Mouse (Mus musculus) ES-Bruce4 (cell line): ENCODE measurements at regions not wholly inside any gene's neighbourhood (a gene's known extent, or its start where the extent isn't known, plus 50 kb on each side); places are given as distances from the start of the nearest gene placed in this dataset.

Experiments used
- H3K27ac ChIP-seq: 2 replicates; pipeline ENCODE4 v1.5.1; 2012; ENCODE audit warnings: low read length, inconsistent platforms; ENCODE audit not compliant: insufficient read depth
- H3K27me3 ChIP-seq: 2 replicates; pipeline ENCODE4 v1.6.1; 2012; ENCODE audit warnings: mild to moderate bottlenecking, low read length, inconsistent platforms; ENCODE audit not compliant: control insufficient read depth, poor library complexity, insufficient read depth, severe bottlenecking
- H3K36me3 ChIP-seq: 2 replicates; pipeline ENCODE4 v1.6.1; 2012; ENCODE audit warnings: inconsistent platforms, mild to moderate bottlenecking, low read length, moderate library complexity; ENCODE audit not compliant: control insufficient read depth, poor library complexity, insufficient read depth, severe bottlenecking
- H3K4me1 ChIP-seq: one replicate; pipeline ENCODE4 v1.8.1; 2011; ENCODE audit warnings: low read length; ENCODE audit not compliant: control insufficient read depth, insufficient read depth
- H3K4me3 ChIP-seq: 2 replicates; pipeline ENCODE4 v1.5.1; 2011; ENCODE audit warnings: low read depth, mild to moderate bottlenecking, low read length
- H3K9ac ChIP-seq: 2 replicates; pipeline ENCODE4 v1.6.1; 2012; ENCODE audit warnings: low read depth, mild to moderate bottlenecking, inconsistent platforms; ENCODE audit not compliant: poor library complexity, severe bottlenecking
- H3K9me3 ChIP-seq: replicated peaks from 2 replicates; pipeline ENCODE4 v1.6.1; 2012; ENCODE audit warnings: mild to moderate bottlenecking, low read length, inconsistent platforms; ENCODE audit not compliant: control insufficient read depth, poor library complexity, insufficient read depth, severe bottlenecking
- CTCF ChIP-seq: IDR thresholded peaks from one replicate; pipeline ENCODE4 v1.8.1; 2011; ENCODE audit warnings: low read depth, low read length
- EP300 ChIP-seq: IDR thresholded peaks from 2 replicates; pipeline ENCODE4 v1.6.1; 2011; ENCODE audit warnings: low read depth, low read length; ENCODE audit not compliant: insufficient read depth
- POLR2A ChIP-seq: IDR thresholded peaks from one replicate; pipeline ENCODE4 v1.8.1; 2011; ENCODE audit warnings: low read length; ENCODE audit not compliant: insufficient read depth

DNA sequence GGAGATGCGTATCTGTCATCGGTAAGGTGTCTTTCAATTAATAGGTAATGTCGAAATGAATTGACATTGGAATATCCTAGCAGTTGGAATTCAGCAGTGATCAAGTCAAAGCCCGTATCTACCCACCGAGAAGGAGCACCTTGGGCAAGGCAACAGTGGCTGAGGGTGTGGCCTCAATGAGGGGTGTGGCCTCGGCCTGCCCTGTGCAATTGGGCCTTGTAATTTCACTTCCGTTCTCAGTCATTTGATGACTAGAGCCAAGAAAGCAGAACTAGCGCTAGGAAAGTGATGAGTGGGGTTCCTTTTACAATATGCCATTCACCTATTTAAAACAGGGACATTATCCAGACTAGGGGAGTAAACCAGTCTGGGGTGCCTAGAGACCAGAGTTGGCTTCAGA is 77.6 kb downstream of the Elovl4 start:
- no peaks in the 10 kb centered on the region for H3K4me1 ChIP-seq
- H3K9me3 ChIP-seq: no peaks in the 10 kb centered on the region
- H3K9ac ChIP-seq: no peak overlapping the region
- no peak overlapping the region for H3K4me3 ChIP-seq
- TF ChIP-seq POLR2A (no peak), CTCF (no peak), EP300 (no peak)
- H3K27me3 ChIP-seq: no peaks in the 10 kb centered on the region; the same call in 1 of the 2 replicates
- H3K27ac ChIP-seq: no peak overlapping the region
- H3K36me3 ChIP-seq: no peaks in the 10 kb centered on the region

DNA sequence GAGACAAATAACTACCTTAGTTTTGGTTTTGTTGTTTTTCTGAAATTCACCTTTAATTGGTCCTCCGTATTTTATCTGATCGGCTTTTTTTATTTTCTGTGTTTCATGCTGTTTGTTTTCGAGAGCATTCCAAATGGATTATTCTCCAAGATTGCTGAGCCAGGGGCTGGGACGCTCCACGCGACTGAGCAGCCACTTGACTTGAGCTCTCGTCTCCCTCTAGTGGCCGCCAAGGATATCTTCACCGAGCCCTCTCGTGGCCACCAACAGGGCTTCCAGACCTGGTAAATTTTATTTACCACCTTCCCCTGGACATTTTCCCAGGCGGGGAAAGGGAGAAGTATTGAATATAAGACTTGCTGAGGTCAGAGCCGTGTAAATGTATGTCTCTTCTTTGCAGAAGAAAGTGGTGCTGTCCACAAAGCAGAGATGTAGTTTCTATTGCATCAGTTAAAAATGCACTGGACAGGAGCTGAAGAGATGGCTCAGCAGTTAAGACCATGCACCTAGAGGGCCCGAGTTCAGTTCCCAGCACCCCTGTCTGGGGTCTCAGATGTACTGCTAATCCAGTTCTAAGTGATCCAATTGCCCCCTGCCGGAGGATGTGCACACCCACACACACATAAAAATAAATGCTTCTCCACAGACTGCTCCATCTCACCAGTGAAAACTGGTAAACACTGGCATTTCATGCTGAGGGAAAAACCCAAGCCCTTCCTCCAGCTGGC is 78.5 kb downstream of the Elovl4 start:
- H3K36me3 ChIP-seq: no peaks in the 10 kb centered on the region
- no peak overlapping the region; the same call in 1 of the 2 replicates for H3K9ac ChIP-seq
- no peaks in the 10 kb centered on the region for H3K4me1 ChIP-seq
- H3K27ac ChIP-seq: no peak overlapping the region
- no peaks in the 10 kb centered on the region for H3K9me3 ChIP-seq
- H3K4me3 ChIP-seq: no peak overlapping the region
- H3K27me3 ChIP-seq: no peaks in the 10 kb centered on the region; the same call in 1 of the 2 replicates
- no peak for TF ChIP-seq POLR2A
- peak; percentile 73 for TF ChIP-seq CTCF

DNA sequence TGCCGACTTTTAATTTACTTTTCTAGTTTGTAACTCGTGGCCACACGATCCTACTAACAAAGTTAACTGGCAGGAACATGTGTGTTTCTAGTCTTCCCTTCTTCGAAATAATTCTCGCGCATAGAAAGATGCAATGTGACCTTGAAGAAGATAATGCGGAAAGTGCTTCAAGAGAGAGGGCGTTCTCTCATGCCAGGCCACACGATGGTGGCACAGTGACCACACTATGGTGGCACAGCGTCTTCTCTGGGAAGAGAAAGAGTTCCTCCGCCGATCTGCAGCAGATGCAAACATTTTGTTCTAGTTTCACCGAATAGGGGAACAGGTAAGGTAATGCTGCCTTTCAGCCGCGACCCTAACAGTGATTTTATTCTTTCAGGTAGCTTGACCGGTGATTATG is 79.1 kb downstream of the Elovl4 start:
- Histone ChIP-seq H3K4me1 (no peaks in the 10 kb centered on the region), H3K9ac (no peak overlapping the region; the same call in 1 of the 2 replicates), H3K27me3 (no peaks in the 10 kb centered on the region; the same call in 1 of the 2 replicates), H3K27ac (no peak overlapping the region), H3K4me3 (no peak overlapping the region; the same call in 1 of the 2 replicates), H3K9me3 (no peaks in the 10 kb centered on the region), H3K36me3 (no peaks in the 10 kb centered on the region)
- no peak for TF ChIP-seq POLR2A
- no peak for TF ChIP-seq CTCF
- no peak for TF ChIP-seq EP300

DNA sequence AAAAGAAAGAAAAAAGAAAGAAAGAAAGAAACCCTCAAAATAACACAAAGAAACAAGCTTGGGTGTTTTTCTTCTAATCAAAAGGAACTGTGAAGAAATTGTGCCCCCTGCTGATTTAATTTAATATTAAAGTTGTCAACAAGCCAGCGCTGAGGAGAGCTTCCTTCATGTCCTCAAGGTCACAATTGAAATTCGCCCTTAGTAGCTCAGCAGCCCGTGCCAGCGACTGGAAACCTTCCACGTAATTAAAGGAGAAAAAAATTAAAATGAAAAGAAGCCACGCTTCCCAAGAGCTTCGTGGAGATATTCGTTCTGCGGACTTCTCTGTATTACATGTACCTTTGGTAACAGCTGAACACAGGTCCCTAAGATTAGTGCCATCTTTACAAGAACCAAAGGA is 80.0 kb downstream of the Elovl4 start:
- H3K27ac ChIP-seq: no peak overlapping the region
- no peaks in the 10 kb centered on the region for H3K9me3 ChIP-seq

DNA sequence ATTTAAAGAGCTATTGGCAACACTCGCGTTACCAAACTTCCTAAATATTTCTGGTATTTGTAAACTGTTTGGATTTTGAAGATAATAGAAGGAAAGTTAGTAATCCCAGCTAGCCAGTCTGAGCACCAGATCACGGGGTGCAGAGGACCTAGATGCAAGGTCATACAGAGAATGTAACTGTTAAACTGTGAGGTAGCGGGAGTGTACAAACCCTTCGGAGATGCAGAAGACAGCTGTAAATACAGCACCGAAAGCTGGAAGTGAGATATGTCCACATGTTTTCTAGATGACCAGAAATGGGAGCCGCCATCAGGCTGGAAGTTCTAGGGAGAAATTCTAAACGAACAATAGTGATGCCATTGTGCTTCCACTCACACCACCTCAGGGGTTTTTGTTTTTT is 80.5 kb downstream of the Elovl4 start:
- no peaks in the 10 kb centered on the region; the same call in 1 of the 2 replicates for H3K27me3 ChIP-seq
- no peaks in the 10 kb centered on the region for H3K4me1 ChIP-seq
- H3K9me3 ChIP-seq: no peaks in the 10 kb centered on the region
- no peak overlapping the region for H3K27ac ChIP-seq
- no peaks in the 10 kb centered on the region for H3K36me3 ChIP-seq
- no peak for TF ChIP-seq POLR2A
- TF ChIP-seq CTCF: no peak
- TF ChIP-seq EP300: no peak
- no peak overlapping the region for H3K4me3 ChIP-seq
- H3K9ac ChIP-seq: no peak overlapping the region

More for the DNA sequence above, 80.0 kb downstream of the Elovl4 start:
- Histone ChIP-seq H3K36me3 (no peaks in the 10 kb centered on the region), H3K27me3 (no peaks in the 10 kb centered on the region; the same call in 1 of the 2 replicates), H3K4me3 (no peak overlapping the region), H3K9ac (no peak overlapping the region), H3K4me1 (no peaks in the 10 kb centered on the region)
- TF ChIP-seq POLR2A (no peak), CTCF (no peak), EP300 (no peak)

DNA sequence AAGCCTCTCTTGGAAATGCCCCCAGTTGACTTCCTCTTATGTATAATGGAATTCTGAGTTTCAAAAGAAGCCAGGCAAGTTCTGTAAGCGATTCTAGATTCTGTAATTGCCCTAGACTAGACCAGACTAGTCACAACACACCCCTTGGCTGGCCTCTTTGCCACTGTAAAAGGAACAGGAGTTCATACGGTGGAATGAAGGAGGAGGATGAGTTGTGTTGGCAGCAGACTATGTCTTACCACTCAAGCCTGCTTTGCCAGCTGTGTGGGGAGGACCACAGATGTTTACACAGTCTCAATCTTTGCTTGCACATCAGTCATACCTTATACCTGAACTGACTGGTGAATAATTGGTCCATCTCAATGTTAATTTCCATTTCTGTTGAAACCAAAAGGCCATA is 85.1 kb downstream of the Elovl4 start:
- Histone ChIP-seq H3K36me3 (no peaks in the 10 kb centered on the region), H3K27me3 (no peaks in the 10 kb centered on the region), H3K9me3 (no peaks in the 10 kb centered on the region), H3K4me3 (no peak overlapping the region), H3K4me1 (no peaks in the 10 kb centered on the region), H3K27ac (no peak overlapping the region), H3K9ac (no peak overlapping the region)
- TF ChIP-seq EP300 (no peak), CTCF (no peak), POLR2A (no peak)
